Mouse (Mus musculus): ENCODE results near the gene Tnr.

Gene Tnr

GRCm38 (mm10) chr1:159566046-159566445 is 42.5 kb downstream of the Tnr start:
- DNase-seq (ENCODE audit: low read depth, low spot score), result no peak

DNA sequence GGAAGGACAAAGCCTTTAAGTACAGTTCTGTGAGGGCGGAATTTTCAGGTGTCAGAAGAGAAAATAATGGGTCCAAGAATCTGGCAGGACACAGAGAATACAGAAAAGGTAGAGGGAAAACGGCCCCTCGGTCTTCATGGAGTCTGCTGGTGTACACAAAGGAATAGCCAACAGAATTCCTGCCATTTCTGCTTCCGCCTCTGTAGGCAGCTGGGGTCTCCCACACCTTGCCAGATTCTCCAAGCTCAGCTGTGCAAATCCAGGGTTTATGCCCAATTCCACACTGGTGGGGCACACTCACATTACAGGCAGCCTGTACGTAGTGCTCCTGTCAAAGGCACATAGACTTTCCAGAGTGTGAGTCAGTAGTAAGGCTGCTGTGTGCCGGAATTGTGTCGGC is 43.6 kb downstream of the Tnr start:
- DNase-seq (ENCODE audit: low read depth, low spot score), result no peak

GRCm38 (mm10) chr1:159570270-159570669 is 46.7 kb downstream of the Tnr start:
- no peak for DNase-seq (ENCODE audit: low read depth, low spot score)

DNA sequence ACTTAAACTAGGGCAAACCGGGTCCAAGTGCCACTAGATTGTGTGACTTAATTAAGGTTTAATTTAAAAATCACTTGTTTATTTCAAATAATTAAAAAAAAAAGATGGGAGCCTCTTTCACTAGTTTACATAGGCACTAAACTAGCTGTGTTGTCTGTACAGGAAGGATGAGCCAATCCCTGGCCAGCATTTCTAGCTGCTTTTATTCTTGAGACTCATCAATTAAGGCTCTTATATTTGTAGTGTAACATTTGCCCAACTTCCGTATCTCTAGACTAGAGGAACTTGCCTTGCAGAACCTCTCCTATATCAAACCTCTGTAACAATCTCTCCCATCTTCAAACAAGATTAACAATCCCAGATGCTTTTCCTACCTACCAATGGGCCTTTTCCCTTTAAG is 47.3 kb downstream of the Tnr start:
- DNase-seq (ENCODE audit: low read depth, low spot score), result no peak

DNA sequence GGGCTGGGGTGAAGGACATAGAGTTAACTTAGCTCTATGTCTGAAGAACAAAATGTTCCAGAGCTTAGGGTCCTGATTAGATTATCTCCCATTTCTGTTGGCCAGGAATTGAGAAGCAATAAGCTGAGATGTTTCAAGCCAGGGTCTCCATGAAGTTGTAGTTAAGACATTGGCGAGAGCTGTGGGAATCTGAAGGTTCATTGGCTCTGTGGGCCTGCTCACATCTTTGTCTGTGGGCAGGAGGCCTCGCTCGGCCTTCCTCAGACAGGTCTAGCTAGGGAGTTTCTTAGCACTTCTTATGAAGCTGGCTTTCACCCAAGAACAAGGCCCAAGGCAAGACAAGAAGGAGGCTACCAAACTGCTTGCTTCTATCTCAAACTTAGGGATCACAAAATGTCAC is 48.4 kb downstream of the Tnr start:
- DNase-seq (ENCODE audit: low read depth, low spot score), result no peak

- DNase-seq (ENCODE audit: low read depth, low spot score), result no peak
These were observed 49.5 kb downstream of the Tnr start for GRCm38 (mm10) chr1:159573116-159573515.

- no peak for DNase-seq (ENCODE audit: low read depth, low spot score)
These were observed 51.1 kb downstream of the Tnr start for GRCm38 (mm10) chr1:159574661-159575060.

DNA sequence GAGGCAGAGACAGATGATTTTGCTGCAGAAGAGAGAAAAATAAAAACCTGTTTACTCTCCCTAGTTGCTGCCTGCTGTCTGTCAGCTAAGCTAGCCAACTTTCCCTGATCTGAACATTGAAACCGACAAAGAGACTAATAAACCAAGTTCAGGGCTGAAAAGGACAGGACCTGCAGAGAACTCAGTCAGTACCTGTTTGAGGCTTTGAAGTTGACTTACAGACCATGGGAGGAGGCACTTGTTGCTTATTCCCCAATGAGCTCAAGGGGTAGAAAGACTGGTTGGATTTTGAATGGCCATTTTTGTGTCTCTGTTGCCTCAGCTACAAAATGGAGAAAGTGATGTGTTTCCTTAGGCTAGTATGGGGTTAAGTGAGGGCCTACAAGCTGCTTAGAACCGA is 52.7 kb downstream of the Tnr start:
- DNase-seq (ENCODE audit: low read depth, low spot score), result no peak

GRCm38 (mm10) chr1:159578391-159578790 is 54.8 kb downstream of the Tnr start:
- no peak for DNase-seq (ENCODE audit: low read depth, low spot score)

DNA sequence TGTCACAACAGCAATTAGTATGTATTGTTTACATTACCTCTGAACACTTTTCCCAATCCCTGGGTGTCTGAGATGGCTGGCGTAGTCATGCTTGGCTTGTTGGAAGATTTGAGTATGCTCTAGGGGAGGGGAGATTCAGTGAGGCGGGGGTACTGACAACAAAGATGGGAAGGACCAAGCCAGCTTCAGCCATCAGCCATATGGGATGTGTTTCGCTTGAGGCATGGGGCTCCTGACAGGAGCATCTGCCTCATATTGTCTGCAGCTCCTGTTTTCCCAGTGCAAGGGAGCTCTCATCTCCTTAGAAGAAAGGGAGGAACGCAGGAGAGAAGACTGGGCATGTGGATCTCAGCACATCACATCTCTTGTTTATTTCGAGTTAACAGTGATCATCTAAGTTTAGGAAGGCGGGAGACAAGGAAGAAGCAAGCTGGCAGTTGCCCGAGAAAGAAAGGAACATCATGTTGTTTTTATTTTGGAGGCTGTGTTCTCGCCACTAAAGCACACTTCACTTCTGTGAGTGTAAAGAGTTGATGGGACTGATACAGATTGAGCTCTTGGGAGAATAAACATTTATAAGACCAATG is 56.9 kb downstream of the Tnr start:
- DNase-seq (ENCODE audit: low read depth, low spot score), result no peak

GRCm38 (mm10) chr1:159583877-159584276 is 60.3 kb downstream of the Tnr start:
- DNase-seq (ENCODE audit: low read depth, low spot score), result no peak

DNA sequence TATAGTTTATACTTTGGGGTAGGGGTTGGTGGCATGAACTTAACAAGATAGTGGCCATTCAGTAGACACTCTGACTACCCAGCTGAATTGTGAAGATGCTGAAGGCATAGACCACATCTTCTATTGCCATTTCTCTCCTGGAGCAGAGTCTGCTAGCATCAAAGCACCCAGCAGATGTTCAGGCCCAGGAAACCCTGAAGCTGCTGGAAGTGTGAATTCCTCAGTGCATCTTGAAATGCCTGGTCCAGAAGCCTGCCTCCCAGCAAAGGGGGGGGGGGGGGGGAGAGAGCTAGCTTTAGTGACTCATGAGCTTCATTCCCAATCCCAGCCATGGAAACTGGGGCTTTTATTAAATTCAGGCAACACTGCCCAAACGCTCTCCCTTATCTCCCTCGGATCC is 65.2 kb downstream of the Tnr start:
- no peak for DNase-seq (ENCODE audit: low read depth, low spot score)

DNA sequence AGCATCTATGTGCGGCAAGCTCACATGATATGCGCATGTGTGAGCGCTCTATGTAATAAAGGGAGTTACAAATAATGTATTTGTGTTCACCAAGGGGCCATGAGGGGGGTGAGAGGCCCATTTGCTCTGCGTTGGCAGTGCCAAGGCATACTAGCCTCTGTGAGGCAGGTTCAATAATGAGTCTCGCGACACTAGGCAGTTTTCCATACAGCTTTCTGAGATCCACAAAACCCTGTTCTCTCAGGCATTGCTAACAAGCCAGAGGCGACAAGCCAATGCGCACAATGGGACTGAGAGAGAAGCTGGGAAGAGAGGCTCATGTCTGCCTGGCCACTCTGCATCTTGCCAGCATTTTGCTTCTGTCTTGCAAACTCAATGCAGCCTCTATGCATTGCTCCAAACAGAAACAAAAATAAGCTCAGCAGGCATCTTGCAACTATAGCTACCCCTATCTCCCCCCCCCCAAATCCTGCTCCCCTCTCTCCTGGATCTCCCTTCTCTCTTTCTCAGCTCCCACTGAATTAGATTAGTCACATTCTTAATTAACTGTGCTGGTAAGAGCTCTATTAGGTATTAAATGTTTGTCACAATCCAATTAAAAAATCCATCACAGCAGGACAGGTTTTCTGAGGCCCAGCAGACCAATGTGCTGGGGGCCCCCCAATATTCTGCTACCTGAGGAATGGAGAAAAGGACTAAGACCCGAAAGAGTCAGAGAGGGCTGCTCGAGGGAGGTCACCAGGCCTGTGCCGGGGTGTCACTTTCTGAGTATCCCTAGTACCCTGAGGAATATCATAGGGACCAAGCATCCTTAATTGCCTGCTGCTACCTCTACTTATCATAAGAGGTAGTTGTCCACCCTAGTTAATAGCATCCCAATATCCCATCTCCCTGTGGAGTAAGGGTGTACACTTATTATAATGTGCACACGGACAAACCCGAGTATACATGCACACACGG is 70.8 kb downstream of the Tnr start:
- no peak for DNase-seq (ENCODE audit: low read depth, low spot score)

DNA sequence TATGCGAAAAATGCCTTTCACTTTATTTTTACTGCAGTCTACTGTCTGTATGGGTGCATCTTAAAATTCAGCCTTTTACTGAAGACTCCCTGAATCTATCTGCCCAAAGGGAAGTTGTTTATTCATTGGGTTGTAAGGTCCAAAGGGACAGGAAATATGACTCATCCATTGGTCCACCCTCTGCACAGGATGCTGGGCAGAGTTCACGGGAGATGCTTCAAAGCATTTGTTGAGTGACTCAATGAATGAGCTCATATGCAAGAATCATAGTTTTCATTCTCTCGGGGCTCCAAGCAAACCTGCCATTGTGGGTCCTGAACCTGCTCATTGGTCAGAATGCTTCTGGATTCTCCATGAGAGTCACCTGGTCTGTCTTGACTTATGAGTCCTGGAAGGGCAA is 72.2 kb downstream of the Tnr start:
- DNase-seq (ENCODE audit: low read depth, low spot score), result peak; percentile 18

- no peak for DNase-seq (ENCODE audit: low read depth, low spot score)
These were observed 73.1 kb downstream of the Tnr start for GRCm38 (mm10) chr1:159596640-159597039.

- DNase-seq (ENCODE audit: low read depth, low spot score), result no peak
These were observed 90.0 kb downstream of the Tnr start for GRCm38 (mm10) chr1:159613561-159613960.

- DNase-seq (ENCODE audit: low read depth, low spot score), result no peak
These were observed 90.6 kb downstream of the Tnr start for GRCm38 (mm10) chr1:159614062-159614601.

DNA sequence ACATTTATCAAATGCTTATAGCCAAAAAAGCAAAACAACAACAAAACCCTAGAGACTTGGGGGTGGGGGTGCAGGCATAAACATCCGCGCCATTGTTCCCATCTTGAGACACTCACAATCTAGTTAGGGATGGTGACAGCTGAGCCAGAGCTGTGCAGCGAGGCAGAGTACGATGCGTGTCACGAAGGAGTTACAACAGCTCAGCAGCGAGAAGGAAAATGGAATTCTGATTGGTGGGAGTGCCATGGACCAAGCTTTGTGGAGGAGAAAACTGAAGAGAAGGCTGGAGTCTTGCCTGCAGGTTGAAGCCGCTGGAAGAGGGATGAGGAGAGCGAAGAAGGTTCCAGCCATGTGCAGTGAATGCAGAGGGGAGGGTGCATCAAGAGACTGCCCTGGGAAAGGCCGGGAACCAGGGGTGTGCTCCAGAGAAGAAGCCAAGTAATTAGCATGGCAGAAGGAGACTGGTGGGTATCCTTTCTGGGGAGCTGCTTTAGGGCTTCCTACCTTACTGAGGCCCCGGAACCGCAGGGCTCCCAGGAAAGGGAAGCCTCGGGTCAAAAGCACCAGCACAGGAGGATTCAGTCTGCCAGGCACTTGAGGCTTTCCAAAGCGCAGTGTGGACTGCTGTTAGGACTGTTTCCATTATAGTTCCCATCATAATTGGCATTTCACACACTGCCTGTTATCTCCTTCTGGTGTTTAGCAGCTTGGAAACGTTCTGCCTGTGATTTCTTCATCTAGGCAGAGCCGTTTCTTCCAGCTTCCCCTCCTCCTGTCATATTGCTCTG is 91.3 kb downstream of the Tnr start:
- no peak for DNase-seq (ENCODE audit: low read depth, low spot score)

DNA sequence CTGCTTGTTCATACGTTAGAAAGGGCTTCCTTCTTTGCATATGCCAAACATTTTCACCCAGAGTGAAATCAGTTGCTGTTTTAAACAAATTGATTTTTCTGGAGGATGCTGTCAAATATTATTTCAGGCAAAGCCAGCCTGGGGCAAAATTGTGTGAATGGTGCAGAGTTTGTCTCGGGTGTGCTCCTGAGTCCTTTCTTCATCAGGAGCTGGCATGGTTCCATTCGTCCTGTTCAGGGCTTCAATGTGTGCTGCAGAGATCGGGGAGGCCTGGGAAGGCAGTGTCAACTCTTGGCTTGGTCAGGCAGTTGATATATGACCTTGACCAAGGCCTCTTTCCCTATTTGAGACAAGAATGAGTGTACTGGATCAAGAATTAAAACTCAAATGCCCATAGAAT is 92.1 kb downstream of the Tnr start:
- DNase-seq (ENCODE audit: low read depth, low spot score), result no peak

- DNase-seq (ENCODE audit: low read depth, low spot score), result no peak
These were observed 95.6 kb downstream of the Tnr start for GRCm38 (mm10) chr1:159619205-159619604.

- DNase-seq (ENCODE audit: low read depth, low spot score), result no peak
These were observed 97.8 kb downstream of the Tnr start for GRCm38 (mm10) chr1:159621321-159621720.

- DNase-seq (ENCODE audit: low read depth, low spot score), result no peak
These were observed 105.5 kb downstream of the Tnr start for GRCm38 (mm10) chr1:159629119-159629518.
